21 mouse cellular contexts compared by ENCODE assay signal in genomic region chr4:132760296-132760695, GRCm38 (mm10). TPM values are rescaled to one million over a fixed set of nuclear protein-coding genes. Genes with fewer than 3 reads are reported as not detected.
DNase-seq lines count a peak whose midpoint lies in the region; ATAC-seq and TF ChIP-seq lines count a peak whose summit lies in the region.
"Had no signal": no experiment of that assay in that cellular context is flagged by ENCODE, and none has a peak within 500 bp of the region (broad histone marks: within the 10 kb centered on the region; RNA-seq: fewer than 3 reads in every experiment).

No protein-coding gene starts in this region.

- 11% methylated on average over 3 of the region's 3 CpGs for WGBS in liver, postnatal 0 days (ENCODE audit: insufficient replicate concordance)
- 31% methylated on average over 3 of the region's 3 CpGs for WGBS in stomach, postnatal 0 days

- no peak for TF ChIP-seq POLR2A in CH12.LX (IDR thresholded peaks at IDR 0.05; ENCODE audit: low read depth, low read length)

- H3K79me2 ChIP-seq in CH12.LX (replicated peaks; ENCODE audit: control insufficient read depth, extremely low read depth, insufficient read depth, poor library complexity, severe bottlenecking) = no peaks in the 10 kb centered on the region

- peak; percentile 54 for DNase-seq in kidney, adult 9 months
- DNase-seq in kidney, adult 11 months = no peak
- DNase-seq in 416B (ENCODE audit: low read depth) = peak; percentile 52
- DNase-seq in CH12.LX (ENCODE audit: extremely low read depth) = no peak
- no peak for DNase-seq in liver, postnatal 0 days
- no peak for DNase-seq in cerebellum, postnatal 36 days
- no peak for DNase-seq in stomach, postnatal 0 days (ENCODE audit: low spot score)
- DNase-seq: adrenal gland, postnatal 10 days; cerebellum, adult 8-10 months; gastrocnemius, postnatal 14 days; heart, postnatal 36 days; kidney, postnatal 10 days; layer of hippocampus, adult 9-11 months had no signal

- no peaks in the 10 kb centered on the region for H3K36me3 ChIP-seq in CH12.LX (replicated peaks in 1 of 2; ENCODE audit: control insufficient read depth in 1 of 2, insufficient read depth in 1 of 2, low read length in 1 of 2)
- no peaks in the 10 kb centered on the region for H3K36me3 ChIP-seq in liver, postnatal 0 days (replicated peaks; ENCODE audit: insufficient read depth, low read length)
- H3K36me3 ChIP-seq in stomach, postnatal 0 days (ENCODE audit: control insufficient read depth, insufficient read depth, low read length) = no peaks in the 10 kb centered on the region
- H3K36me3 ChIP-seq: embryonic facial prominence, embryonic 15.5 days; heart, embryonic 15.5 days; lung, embryonic 15.5 days; midbrain, embryonic 12.5 days had no signal

- ATAC-seq in liver, postnatal 0 days = peak; percentile 72
- no peak for ATAC-seq in stomach, postnatal 0 days (ENCODE audit: low FRiP score, low TSS enrichment)
- no peak for ATAC-seq in frontal cortex, adult (ENCODE audit: low TSS enrichment)
- ATAC-seq: forebrain, embryonic 14.5 days had no signal

- TF ChIP-seq RAD21 in CH12.LX (IDR thresholded peaks at IDR 0.05; ENCODE audit: low read depth, low read length) = no peak

- dilution Hi-C loops in CH12.LX (cut with MboI; ENCODE audit: extremely low pct_ligation_motif_present, extremely low pct_unique_long_range_greater_than_20kb, low sequenced_read_pairs) = no loop called here

- TF ChIP-seq EP300 in CH12.LX (IDR thresholded peaks at IDR 0.05; ENCODE audit: low read length) = peak; percentile 84
- TF ChIP-seq EP300 in liver, postnatal 0 days (IDR thresholded peaks at IDR 0.05; ENCODE audit: low read depth) = no peak
- no peak for TF ChIP-seq EP300 in stomach, postnatal 0 days (optimal IDR thresholded peaks at IDR 0.05)

- H3K27me3 ChIP-seq in CH12.LX (replicated peaks) = peaks cover 17% of the 10 kb centered on the region
- peaks cover 12% of the 10 kb centered on the region for H3K27me3 ChIP-seq in liver, postnatal 0 days (ENCODE audit: insufficient read depth, low read length)
- no peaks in the 10 kb centered on the region for H3K27me3 ChIP-seq in stomach, postnatal 0 days (ENCODE audit: control insufficient read depth, insufficient read depth, low read length)

- in situ Hi-C loops in CH12.LX (cut with MboI; ENCODE audit: low pct_ligation_motif_present, low pct_unique_long_range_greater_than_20kb, low sequenced_read_pairs) = no loop called here

- H3K4me3 ChIP-seq in CH12.LX (replicated peaks in 1 of 3; ENCODE audit: low read depth in 2 of 3, low read length in 2 of 3, poor library complexity in 1 of 3) = peak overlapping the region in 1 of 3 experiments; percentile 19
- no peak overlapping the region for H3K4me3 ChIP-seq in liver, postnatal 0 days (ENCODE audit: low read depth, low read length)
- H3K4me3 ChIP-seq in stomach, postnatal 0 days (ENCODE audit: low read depth, low read length) = no peak overlapping the region
- H3K4me3 ChIP-seq: embryonic facial prominence, embryonic 15.5 days; heart, adult 2 months; heart, embryonic 15.5 days; lung, embryonic 15.5 days; midbrain, embryonic 12.5 days had no signal

- no peak overlapping the region for H3K27ac ChIP-seq in CH12.LX (ENCODE audit: insufficient read depth, low read depth)
- no peak overlapping the region for H3K27ac ChIP-seq in liver, postnatal 0 days (ENCODE audit: low read depth)
- H3K27ac ChIP-seq in stomach, postnatal 0 days (replicated peaks) = no peak overlapping the region
- H3K27ac ChIP-seq: embryonic facial prominence, embryonic 15.5 days; heart, adult 2 months; heart, embryonic 15.5 days; hindbrain, embryonic 14.5 days; lung, embryonic 15.5 days; midbrain, embryonic 12.5 days had no signal

- peak overlapping the region; percentile 4; the same call in 1 of the 2 replicates for H3K4me2 ChIP-seq in CH12.LX (ENCODE audit: insufficient read depth, low read depth, poor library complexity, severe bottlenecking)
- no peak overlapping the region for H3K4me2 ChIP-seq in liver, postnatal 0 days (ENCODE audit: low read depth, low read length)
- H3K4me2 ChIP-seq in stomach, postnatal 0 days (replicated peaks; ENCODE audit: low read depth) = no peak overlapping the region
- H3K4me2 ChIP-seq: embryonic facial prominence, embryonic 15.5 days; heart, embryonic 15.5 days; hindbrain, embryonic 14.5 days; lung, embryonic 15.5 days; midbrain, embryonic 12.5 days had no signal

- no peaks in the 10 kb centered on the region for H3K9me3 ChIP-seq in CH12.LX (replicated peaks; ENCODE audit: low read length)
- H3K9me3 ChIP-seq in liver, postnatal 0 days (ENCODE audit: low read length) = no peaks in the 10 kb centered on the region
- H3K9me3 ChIP-seq in stomach, postnatal 0 days (ENCODE audit: control insufficient read depth, low read length) = no peaks in the 10 kb centered on the region
- H3K9me3 ChIP-seq: embryonic facial prominence, embryonic 15.5 days; heart, embryonic 15.5 days; lung, embryonic 15.5 days; midbrain, embryonic 12.5 days had no signal

- peaks cover 7 to 32% of the 10 kb centered on the region in 2 experiments for H3K4me1 ChIP-seq in CH12.LX (ENCODE audit: control insufficient read depth in 1 of 2, insufficient read depth in 2 of 2)
- H3K4me1 ChIP-seq in liver, postnatal 0 days (ENCODE audit: insufficient read depth) = peaks cover 6% of the 10 kb centered on the region
- peaks cover 4% of the 10 kb centered on the region; the same call in 1 of the 2 replicates for H3K4me1 ChIP-seq in stomach, postnatal 0 days (replicated peaks; ENCODE audit: control insufficient read depth, insufficient read depth)

- H3K9ac ChIP-seq in CH12.LX (ENCODE audit: insufficient read depth, low read depth) = no peak overlapping the region
- H3K9ac ChIP-seq in liver, postnatal 0 days (replicated peaks) = no peak overlapping the region
- H3K9ac ChIP-seq in stomach, postnatal 0 days (ENCODE audit: low read length) = no peak overlapping the region
- H3K9ac ChIP-seq: embryonic facial prominence, embryonic 15.5 days; heart, embryonic 15.5 days; hindbrain, embryonic 14.5 days; lung, embryonic 15.5 days; midbrain, embryonic 12.5 days had no signal

- no peak for TF ChIP-seq CTCF in CH12.LX (conservative IDR thresholded peaks at IDR 0.05 in 1 of 2, IDR thresholded peaks at IDR 0.05 in 1 of 2; ENCODE audit: low read depth in 2 of 2, low read length in 2 of 2)
- no peak for TF ChIP-seq CTCF in liver, postnatal 0 days (IDR thresholded peaks at IDR 0.05; ENCODE audit: low read depth)
- no peak for TF ChIP-seq CTCF in stomach, postnatal 0 days (IDR thresholded peaks at IDR 0.05; ENCODE audit: low read depth)

TF ChIP-seq in CH12.LX, 34 proteins besides CTCF, POLR2A, EP300 and RAD21:
- TF ChIP-seq BHLHE40 (IDR thresholded peaks at IDR 0.05; ENCODE audit: low read depth, low read length) (no peak), MEF2A (IDR thresholded peaks at IDR 0.05; ENCODE audit: borderline replicate concordance, low read depth, low read length) (no peak), IRF4 (IDR thresholded peaks at IDR 0.05; ENCODE audit: low read depth, low read length) (peak; percentile 86), GABPA (IDR thresholded peaks at IDR 0.05; ENCODE audit: insufficient replicate concordance, low read depth, low read length) (no peak), USF2 (conservative IDR thresholded peaks at IDR 0.05; ENCODE audit: low read depth, low read length) (no peak), CHD2 (IDR thresholded peaks at IDR 0.05; ENCODE audit: low read length) (peak; percentile 59), TBP (conservative IDR thresholded peaks at IDR 0.05; ENCODE audit: low read depth, low read length) (no peak), JUN (IDR thresholded peaks at IDR 0.05; ENCODE audit: insufficient read depth, low read depth, low read length) (no peak), MAFK (IDR thresholded peaks at IDR 0.05; ENCODE audit: insufficient replicate concordance, low read length) (no peak), KAT2A (IDR thresholded peaks at IDR 0.05; ENCODE audit: insufficient replicate concordance, low read length) (no peak), CHD1 (IDR thresholded peaks at IDR 0.05; ENCODE audit: low read depth, low read length) (no peak)
TF ChIP-seq in CH12.LX: peak in this region for 2.

RNA-seq across cellular contexts. Expression of gene Smpdl3b, which starts 3.2 kb away (rescaled TPM):
- total RNA-seq in CH12.LX (2012; rRNA removed) (20.9 and 24.0 TPM in 2 replicates), CH12.LX (2014; rRNA removed) (3.6 and 4.6 TPM in 2 replicates)
- 2.9 TPM in 2 replicates for polyA plus RNA-seq in CH12.LX (2012; ENCODE audit: insufficient read length, low read depth)
- polyA plus RNA-seq in liver, postnatal 0 days (2015; fragmentation: Nextera tagmentation; extraction: Ambion mirVana) = 0.31 and 0.34 TPM in 2 replicates
- polyA plus RNA-seq in stomach, postnatal 0 days (2015; fragmentation: Nextera tagmentation; extraction: Ambion mirVana) = 4.6 and 5.2 TPM in 2 replicates

RNA-seq across cellular contexts. Expression of gene Rpa2, which starts 7.8 kb away (rescaled TPM):
- total RNA-seq in CH12.LX (2012; rRNA removed) (80.2 and 108 TPM in 2 replicates), CH12.LX (2014; rRNA removed) (142 and 157 TPM in 2 replicates)
- 97.9 and 103 TPM in 2 replicates for polyA plus RNA-seq in CH12.LX (2012; ENCODE audit: insufficient read length, low read depth)
- polyA plus RNA-seq in liver, postnatal 0 days (2015; fragmentation: Nextera tagmentation; extraction: Ambion mirVana) = 38.6 and 43.0 TPM in 2 replicates
- polyA plus RNA-seq in stomach, postnatal 0 days (2015; fragmentation: Nextera tagmentation; extraction: Ambion mirVana) = 29.8 and 32.1 TPM in 2 replicates

RNA-seq across cellular contexts. Expression of gene Xkr8, which starts 27.9 kb away (rescaled TPM):
- total RNA-seq in CH12.LX (2012; rRNA removed) (6.2 and 8.6 TPM in 2 replicates), CH12.LX (2014; rRNA removed) (3.7 and 3.8 TPM in 2 replicates)
- polyA plus RNA-seq in CH12.LX (2012; ENCODE audit: insufficient read length, low read depth) = 4.9 and 5.5 TPM in 2 replicates
- polyA plus RNA-seq in liver, postnatal 0 days (2015; fragmentation: Nextera tagmentation; extraction: Ambion mirVana) = 3.3 and 3.8 TPM in 2 replicates
- polyA plus RNA-seq in stomach, postnatal 0 days (2015; fragmentation: Nextera tagmentation; extraction: Ambion mirVana) = 1.8 and 2.5 TPM in 2 replicates

RNA-seq across cellular contexts. Expression of gene Themis2, which starts 35.9 kb away (rescaled TPM):
- 14.2 and 17.1 TPM in 2 replicates for total RNA-seq in CH12.LX (2012; rRNA removed)
- total RNA-seq in CH12.LX (2014; rRNA removed) = 9.3 and 10.2 TPM in 2 replicates
- 30.7 and 35.7 TPM in 2 replicates for polyA plus RNA-seq in CH12.LX (2012; ENCODE audit: insufficient read length, low read depth)
- polyA plus RNA-seq in liver, postnatal 0 days (2015; fragmentation: Nextera tagmentation; extraction: Ambion mirVana) = 3.1 and 3.5 TPM in 2 replicates
- polyA plus RNA-seq in stomach, postnatal 0 days (2015; fragmentation: Nextera tagmentation; extraction: Ambion mirVana) = 0.72 and 0.79 TPM in 2 replicates

Comparison
In these comparisons a context has a peak if more than half of its experiments do, and no peak if none do; other contexts are left out.
1. DNase-seq: peak in kidney, adult 9 months (single experiment) and 416B (single experiment); none in kidney, adult 11 months (single experiment), CH12.LX (single experiment), liver, postnatal 0 days (single experiment), cerebellum, postnatal 36 days (0 of 2) and stomach, postnatal 0 days (single experiment).